8 mouse cellular contexts compared by ENCODE assay signal in the genomic region with DNA sequence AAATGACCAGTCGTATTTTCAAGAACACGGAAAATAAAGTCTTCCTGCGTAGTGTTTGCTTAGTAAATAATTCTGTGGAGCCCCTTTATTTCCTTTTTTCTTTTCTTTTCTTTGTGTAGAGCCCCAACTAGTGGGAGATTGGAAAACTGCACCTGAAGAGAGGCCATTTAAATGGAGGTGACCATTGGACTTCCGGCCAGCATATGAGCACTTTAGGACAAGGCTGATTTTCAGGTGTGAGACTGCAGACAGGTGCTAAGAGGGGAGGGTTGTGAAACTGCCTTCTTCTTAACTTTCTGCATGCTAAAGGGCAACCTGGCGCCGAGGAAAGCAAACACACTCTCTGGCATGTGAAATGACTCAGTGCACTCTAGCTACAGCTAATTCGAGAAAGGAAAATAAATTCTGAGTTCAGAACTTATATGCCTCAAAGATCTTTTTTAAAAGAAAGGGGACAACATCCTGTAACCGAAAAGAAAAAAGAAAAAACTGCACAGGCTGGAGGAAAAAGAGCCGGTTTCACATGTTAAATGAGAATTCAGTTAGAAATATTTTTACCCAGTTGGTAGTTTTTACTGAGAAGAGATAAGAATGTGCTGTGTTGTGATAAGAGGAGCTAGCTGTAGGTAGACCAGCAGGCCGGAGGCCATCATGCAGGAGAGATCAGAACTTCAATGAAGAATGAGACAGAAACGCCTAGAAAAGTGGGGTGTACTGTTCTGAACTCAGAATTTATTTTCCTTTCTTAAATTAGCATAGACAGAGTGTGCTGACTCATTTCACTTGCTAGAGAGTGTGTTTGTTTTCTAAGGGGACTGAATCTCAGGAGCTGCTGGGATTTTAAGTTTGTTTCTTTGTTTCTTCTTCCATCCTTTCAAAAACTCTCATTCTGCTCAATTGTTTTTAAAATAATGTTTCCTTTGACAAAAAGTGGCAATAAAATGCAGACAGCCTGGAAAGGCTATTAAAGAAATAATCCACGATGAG.
DNase-seq lines count a peak whose midpoint lies in the region; ATAC-seq lines count a peak whose summit lies in the region.

No protein-coding gene starts in this region.

- H3K9ac ChIP-seq in forebrain, embryonic 16.5 days (replicated peaks; ENCODE audit: low read depth, low read length), result peak overlapping the region; percentile 68

- no peaks in the 10 kb centered on the region for H3K36me3 ChIP-seq in forebrain, embryonic 16.5 days (ENCODE audit: control insufficient read depth, insufficient read depth)

- DNase-seq in left cerebral cortex, adult 11 months (ENCODE audit: low spot score), result peak; percentile 17
- DNase-seq in left cerebral cortex, adult 8-10 months (ENCODE audit: low spot score in 2 of 2), result no peak
- DNase-seq in c-Kit-positive CD71-positive TER-119-positive erythroid progenitor cells, embryonic 14.5 days (ENCODE audit: low spot score), result peak; percentile 79
- DNase-seq in left cerebral cortex, postnatal 25 days (ENCODE audit: low spot score in 2 of 2), result peak; percentile 59 to 60
- DNase-seq in right cerebral cortex, postnatal 4 days, result peak; percentile 44

- ATAC-seq in forebrain, embryonic 16.5 days, result peak; percentile 45
- peak; percentile 57 for ATAC-seq in inflammation-experienced regulatory T-cells, adult 6 months
- ATAC-seq in megakaryocyte progenitor cell, adult 5-6 weeks (replicated peaks; ENCODE audit: poor library complexity), result peak; percentile 68

- 48% methylated on average over 12 of the region's 12 CpGs for WGBS in forebrain, embryonic 16.5 days

- intact Hi-C loops in left cerebral cortex, postnatal 25 days (cut with DNase I), result loop anchor here (2.0 kb wide), 3 partner anchors 542 to 708 kb away; no protein-coding TSS in a partner anchor

- peak overlapping the region; percentile 43 for H3K4me3 ChIP-seq in forebrain, embryonic 16.5 days (replicated peaks; ENCODE audit: low read length)

- H3K9me3 ChIP-seq in forebrain, embryonic 16.5 days (ENCODE audit: control insufficient read depth, low read length), result no peaks in the 10 kb centered on the region

- H3K27me3 ChIP-seq in forebrain, embryonic 16.5 days (replicated peaks; ENCODE audit: control insufficient read depth, insufficient read depth, low read length), result peaks cover 7% of the 10 kb centered on the region

- H3K27ac ChIP-seq in forebrain, embryonic 16.5 days (ENCODE audit: low read length), result no peak overlapping the region

- peaks cover 16% of the 10 kb centered on the region for H3K4me1 ChIP-seq in forebrain, embryonic 16.5 days (replicated peaks; ENCODE audit: control insufficient read depth, insufficient read depth, low read length)

- peak overlapping the region; percentile 82 for H3K4me2 ChIP-seq in forebrain, embryonic 16.5 days (ENCODE audit: low read length)

Comparison
In these comparisons a context has a peak if more than half of its experiments do, and no peak if none do; other contexts are left out.
1. DNase-seq: peak in left cerebral cortex, adult 11 months (single experiment), c-Kit-positive CD71-positive TER-119-positive erythroid progenitor cells, embryonic 14.5 days (single experiment), left cerebral cortex, postnatal 25 days (2 of 2) and right cerebral cortex, postnatal 4 days (single experiment); none in left cerebral cortex, adult 8-10 months (0 of 2).
2. Peak in every context shown above with its lines, with median percentiles within 50 percentile points of each other: ATAC-seq.